Mouse (Mus musculus) forebrain, embryonic 15.5 days (tissue): ENCODE measurements around the gene Tnfrsf13c. TPM values are rescaled to one million over a fixed set of nuclear protein-coding genes. Genes with fewer than 3 reads are reported as not detected.
"Not testable (repeated sequence)": the region's sequence is repeated elsewhere in the genome, so short reads cannot be mapped to it uniquely, and the experiment has no call there.

Experiments used
- ATAC-seq: fragments of 200-750 bp; cut with Nextera tagmentation; replicated peaks from 2 replicates; pipeline ENCODE4 v1.8.0; 2017; ENCODE audit warnings: mild to moderate bottlenecking, moderate TSS enrichment, moderate library complexity
- H3K27ac ChIP-seq: fragments of 300-500 bp; sonication (generic); replicated peaks from 2 replicates; pipeline ENCODE4 v1.5.1; 2015; ENCODE audit warnings: mild to moderate bottlenecking, inconsistent platforms
- H3K27me3 ChIP-seq: fragments of 300-500 bp; sonication (generic); 2 replicates; pipeline ENCODE4 v1.6.1; 2015; ENCODE audit warnings: inconsistent platforms
- H3K36me3 ChIP-seq: fragments of 300-500 bp; sonication (generic); 2 replicates; pipeline ENCODE4 v1.6.1; 2015; ENCODE audit warnings: mild to moderate bottlenecking, inconsistent platforms
- H3K4me1 ChIP-seq: fragments of 300-500 bp; sonication (generic); 2 replicates; pipeline ENCODE4 v1.6.1; 2015; ENCODE audit warnings: inconsistent platforms
- H3K4me2 ChIP-seq: fragments of 300-500 bp; sonication (generic); replicated peaks from 2 replicates; pipeline ENCODE4 v1.6.1; 2015; ENCODE audit warnings: mild to moderate bottlenecking, inconsistent platforms
- H3K4me3 ChIP-seq: fragments of 300-500 bp; sonication (generic); 2 replicates; pipeline ENCODE4 v1.5.1; 2015; ENCODE audit warnings: mild to moderate bottlenecking, inconsistent platforms
- H3K9ac ChIP-seq: fragments of 300-500 bp; sonication (generic); replicated peaks from 2 replicates; pipeline ENCODE4 v1.6.1; 2015; ENCODE audit warnings: mild to moderate bottlenecking, inconsistent platforms
- H3K9me3 ChIP-seq: fragments of 300-500 bp; sonication (generic); 2 replicates; pipeline ENCODE4 v1.6.1; 2016; ENCODE audit warnings: inconsistent platforms
- WGBS: fragments of 180-500 bp; shearing (Covaris S2); methylation state at CpG from one replicate; pipeline ENCODE4 v1.1.7; 2015; ENCODE audit warnings: mixed read lengths; 5-methylcytosine and 5-hydroxymethylcytosine counted together
- polyA plus RNA-seq: library from polyadenylated mRNA; unstranded; fragments of >200 nt; fragmentation: Nextera tagmentation; extraction: Ambion mirVana; gene quantifications from 2 replicates; pipeline ENCODE4 v1.2.1, GENCODE M21; 2015

The Tnfrsf13c gene
- polyA plus RNA-seq, 1 experiment from 2014 or later: 0.11 TPM

GRCm38 (mm10) chr15:82247131-82247776 is 23.1 kb upstream of the Tnfrsf13c start:
- no peaks in the 10 kb centered on the region for H3K36me3 ChIP-seq
- 83% methylated on average over 3 of the region's 3 CpGs for WGBS
- H3K9me3 ChIP-seq: peaks cover 4% of the 10 kb centered on the region; the same call in 1 of the 2 replicates
- no peaks in the 10 kb centered on the region for H3K27me3 ChIP-seq
- H3K4me1 ChIP-seq: peaks cover 9% of the 10 kb centered on the region
- no peak overlapping the region for H3K4me2 ChIP-seq
- H3K9ac ChIP-seq: no peak overlapping the region
- H3K27ac ChIP-seq: no peak overlapping the region
- no peak for ATAC-seq
- H3K4me3 ChIP-seq: no peak overlapping the region

DNA sequence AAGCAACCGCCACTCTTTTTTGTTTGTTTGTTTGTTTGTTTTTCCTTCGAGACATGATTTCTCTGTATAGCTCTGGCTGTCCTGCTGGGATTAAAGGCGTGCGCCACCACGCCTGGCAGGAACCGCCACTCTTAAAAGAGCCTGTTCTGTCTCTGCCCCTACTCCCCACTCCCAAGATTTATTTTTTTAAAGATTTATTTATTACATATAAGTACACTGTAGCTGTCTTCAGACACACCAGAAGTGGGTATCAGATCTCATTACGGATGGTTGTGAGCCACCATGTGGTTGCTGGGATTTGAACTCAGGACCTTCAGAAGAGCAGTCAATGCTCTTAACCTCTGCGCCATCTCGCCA is 20.6 kb upstream of the Tnfrsf13c start:
- not testable (repeated sequence) for H3K27me3 ChIP-seq, H3K9me3 ChIP-seq, ATAC-seq, H3K36me3 ChIP-seq, H3K4me1 ChIP-seq
- WGBS: 22% methylated on average over 9 of the region's 9 CpGs
- Histone ChIP-seq H3K27ac (peak overlapping the region; percentile 87), H3K4me3 (peak overlapping the region; percentile 86), H3K4me2 (peak overlapping the region; percentile 68), H3K9ac (peak overlapping the region; percentile 52)

- peak within 1 kb of the TSS; percentile 86 for H3K4me3 ChIP-seq
- no peaks in the 10 kb centered on the region for H3K9me3 ChIP-seq
- H3K4me2 ChIP-seq: peak within 1 kb of the TSS; percentile 68
- H3K36me3 ChIP-seq: no peaks in the 10 kb centered on the region
- under 1% methylated on average over 65 of the region's 65 CpGs for WGBS
- no peaks in the 10 kb centered on the region for H3K27me3 ChIP-seq
- peak within 1 kb of the TSS; percentile 61 for H3K9ac ChIP-seq
- peaks cover 9% of the 10 kb centered on the region for H3K4me1 ChIP-seq
- peak within 1 kb of the TSS; percentile 87 for H3K27ac ChIP-seq
- ATAC-seq: peak; percentile 99
Measured at GRCm38 (mm10) chr15:82244115-82244804, 20.1 kb upstream of the Tnfrsf13c start, which contains the start of gene Cenpm. TSS of gene Cenpm (minus strand) at chr15:82244748.

DNA sequence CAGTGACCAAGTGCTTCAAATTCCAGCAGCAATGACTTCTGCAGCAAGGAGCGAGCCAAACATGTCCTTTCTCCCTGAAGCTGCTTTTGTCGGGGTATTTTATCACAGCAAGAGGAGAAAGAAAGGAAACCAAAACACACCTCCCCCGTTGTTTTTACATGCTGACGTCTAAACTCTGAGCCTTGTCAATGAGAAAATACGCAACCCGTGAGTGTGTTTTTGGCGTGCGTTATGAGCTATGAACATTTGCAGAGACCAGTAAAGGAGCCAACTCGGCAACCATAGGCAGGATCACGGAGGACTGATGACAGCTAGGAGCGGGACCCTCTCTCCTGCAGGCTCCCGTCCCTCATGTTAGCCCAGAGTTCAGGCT is 19.6 kb upstream of the Tnfrsf13c start:
- H3K36me3 ChIP-seq: no peaks in the 10 kb centered on the region
- H3K27me3 ChIP-seq: no peaks in the 10 kb centered on the region
- peak overlapping the region; percentile 43 for H3K27ac ChIP-seq
- H3K4me2 ChIP-seq: peak overlapping the region; percentile 68
- H3K4me1 ChIP-seq: peaks cover 9% of the 10 kb centered on the region
- H3K4me3 ChIP-seq: peak overlapping the region; percentile 86
- ATAC-seq: no peak
- no peaks in the 10 kb centered on the region for H3K9me3 ChIP-seq
- 4% methylated on average over 12 of the region's 12 CpGs for WGBS
- peak overlapping the region; percentile 61 for H3K9ac ChIP-seq

- peak overlapping the region; percentile 68 for H3K4me2 ChIP-seq
- H3K27me3 ChIP-seq: no peaks in the 10 kb centered on the region
- H3K9me3 ChIP-seq: no peaks in the 10 kb centered on the region
- peak overlapping the region; percentile 61 for H3K9ac ChIP-seq
- 71% methylated on average over 3 of the region's 3 CpGs for WGBS
- H3K36me3 ChIP-seq: no peaks in the 10 kb centered on the region
- H3K27ac ChIP-seq: no peak overlapping the region
- H3K4me1 ChIP-seq: peaks cover 9% of the 10 kb centered on the region
- H3K4me3 ChIP-seq: peak overlapping the region; percentile 86
- no peak for ATAC-seq
Measured at GRCm38 (mm10) chr15:82243311-82243710, 19.1 kb upstream of the Tnfrsf13c start.

DNA sequence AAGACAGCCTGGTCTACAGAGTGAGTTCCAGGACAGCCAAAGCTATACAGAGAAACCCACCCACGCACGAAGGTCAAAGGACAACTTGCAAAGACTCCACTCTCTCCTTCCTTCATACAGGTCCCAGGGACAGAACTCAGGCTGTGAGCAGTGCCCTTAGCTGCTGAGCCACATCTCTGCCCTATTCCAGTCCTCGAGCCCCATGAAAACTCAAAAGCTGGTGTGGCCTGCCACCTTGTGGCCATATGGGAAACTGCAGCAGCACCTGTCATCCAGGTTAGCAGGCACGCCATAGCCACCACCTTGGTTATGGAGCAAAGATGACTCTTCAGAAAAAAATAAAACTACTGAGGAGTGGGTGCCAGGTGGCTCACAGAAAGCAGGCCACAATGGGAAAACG is 12.4 kb upstream of the Tnfrsf13c start:
- H3K4me2 ChIP-seq: no peak overlapping the region
- ATAC-seq: peak; percentile 78
- no peaks in the 10 kb centered on the region for H3K9me3 ChIP-seq
- no peaks in the 10 kb centered on the region for H3K27me3 ChIP-seq
- no peak overlapping the region for H3K9ac ChIP-seq
- no peak overlapping the region for H3K27ac ChIP-seq
- H3K4me3 ChIP-seq: no peak overlapping the region
- peaks cover 9% of the 10 kb centered on the region for H3K4me1 ChIP-seq
- WGBS: 23% methylated on average over 5 of the region's 5 CpGs
- no peaks in the 10 kb centered on the region for H3K36me3 ChIP-seq

DNA sequence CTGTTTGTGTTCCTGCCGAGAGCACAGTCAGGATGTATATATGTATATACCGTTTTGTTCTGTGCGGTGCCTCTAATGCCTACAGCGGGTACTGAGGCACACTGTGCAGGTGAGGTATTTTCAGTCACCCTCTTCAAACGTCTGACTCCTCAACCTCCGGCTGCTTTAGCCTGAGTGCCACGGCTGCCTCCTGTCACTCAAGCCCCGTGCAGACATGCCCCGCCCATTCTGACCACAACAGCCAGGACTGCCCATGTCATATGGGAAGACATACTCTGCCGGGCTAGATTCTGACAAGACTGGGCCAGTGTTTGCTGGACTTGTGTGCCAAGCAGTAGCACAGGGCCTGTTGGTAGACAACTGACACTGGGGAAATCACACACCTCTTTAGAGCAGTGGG is 11.5 kb upstream of the Tnfrsf13c start:
- no peak overlapping the region for H3K4me2 ChIP-seq
- 71% methylated on average over 10 of the region's 10 CpGs for WGBS
- no peak overlapping the region for H3K27ac ChIP-seq
- ATAC-seq: no peak
- no peak overlapping the region for H3K9ac ChIP-seq
- no peaks in the 10 kb centered on the region for H3K27me3 ChIP-seq
- no peak overlapping the region for H3K4me3 ChIP-seq
- peaks cover 11% of the 10 kb centered on the region for H3K4me1 ChIP-seq
- no peaks in the 10 kb centered on the region for H3K9me3 ChIP-seq
- no peaks in the 10 kb centered on the region for H3K36me3 ChIP-seq

GRCm38 (mm10) chr15:82232651-82233050 is 8.5 kb upstream of the Tnfrsf13c start:
- no peaks in the 10 kb centered on the region for H3K36me3 ChIP-seq
- peaks cover 11% of the 10 kb centered on the region for H3K4me1 ChIP-seq
- no peak overlapping the region for H3K4me2 ChIP-seq
- H3K9me3 ChIP-seq: no peaks in the 10 kb centered on the region
- H3K27me3 ChIP-seq: no peaks in the 10 kb centered on the region
- no peak overlapping the region for H3K27ac ChIP-seq
- H3K9ac ChIP-seq: no peak overlapping the region
- no peak overlapping the region for H3K4me3 ChIP-seq
- no peak for ATAC-seq
- WGBS: 74% methylated on average over 4 of the region's 4 CpGs

GRCm38 (mm10) chr15:82231591-82232378 is 7.6 kb upstream of the Tnfrsf13c start:
- no peaks in the 10 kb centered on the region for H3K27me3 ChIP-seq
- H3K36me3 ChIP-seq: no peaks in the 10 kb centered on the region
- H3K9me3 ChIP-seq: no peaks in the 10 kb centered on the region
- H3K4me3 ChIP-seq: no peak overlapping the region
- ATAC-seq: no peak
- H3K4me2 ChIP-seq: no peak overlapping the region
- H3K4me1 ChIP-seq: peaks cover 11% of the 10 kb centered on the region
- 47% methylated on average over 11 of the region's 11 CpGs for WGBS
- no peak overlapping the region for H3K9ac ChIP-seq
- H3K27ac ChIP-seq: peak overlapping the region; percentile 23; the same call in 1 of the 2 replicates

GRCm38 (mm10) chr15:82231100-82231499 is 6.9 kb upstream of the Tnfrsf13c start:
- WGBS: 81% methylated on average over 4 of the region's 4 CpGs
- Histone ChIP-seq H3K4me1 (peaks cover 11% of the 10 kb centered on the region), H3K4me3 (no peak overlapping the region), H3K27me3 (no peaks in the 10 kb centered on the region), H3K9ac (no peak overlapping the region), H3K9me3 (no peaks in the 10 kb centered on the region), H3K27ac (no peak overlapping the region), H3K36me3 (no peaks in the 10 kb centered on the region), H3K4me2 (no peak overlapping the region)
- peak; percentile 57; the same call in 1 of the 2 replicates for ATAC-seq

DNA sequence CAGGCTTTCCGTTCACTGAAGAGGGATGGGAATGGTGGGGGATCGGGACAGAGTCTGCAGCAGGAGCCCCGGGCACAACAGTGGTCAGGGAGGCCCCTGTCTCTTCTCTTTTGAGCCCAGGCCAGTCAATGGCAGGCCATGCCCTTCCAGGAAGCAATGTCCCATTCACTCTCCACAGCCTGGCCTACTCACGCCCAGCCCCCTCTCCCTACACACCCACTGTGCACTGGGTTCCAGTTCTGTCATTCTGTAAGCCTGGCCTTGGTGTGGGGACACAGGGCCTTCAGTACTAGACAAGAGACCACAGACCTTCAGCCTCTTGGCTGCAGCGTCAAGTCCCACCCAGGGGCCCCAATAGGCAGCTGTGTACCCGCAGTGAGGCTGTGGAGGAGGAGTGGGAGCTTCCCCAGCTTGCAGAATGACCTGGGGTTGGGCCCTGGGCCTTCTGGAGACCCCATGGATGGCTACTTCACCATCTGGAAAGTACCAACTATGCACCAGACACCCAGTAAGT is 6.0 kb upstream of the Tnfrsf13c start:
- Histone ChIP-seq H3K4me3 (no peak overlapping the region), H3K27me3 (no peaks in the 10 kb centered on the region), H3K9me3 (no peaks in the 10 kb centered on the region), H3K36me3 (no peaks in the 10 kb centered on the region), H3K4me1 (peaks cover 11% of the 10 kb centered on the region), H3K9ac (no peak overlapping the region), H3K27ac (no peak overlapping the region), H3K4me2 (no peak overlapping the region)
- 67% methylated on average over 6 of the region's 6 CpGs for WGBS
- no peak for ATAC-seq

- Histone ChIP-seq H3K4me3 (no peak overlapping the region), H3K9ac (no peak overlapping the region), H3K9me3 (no peaks in the 10 kb centered on the region), H3K4me2 (no peak overlapping the region), H3K27ac (no peak overlapping the region), H3K36me3 (no peaks in the 10 kb centered on the region), H3K4me1 (peaks cover 11% of the 10 kb centered on the region), H3K27me3 (no peaks in the 10 kb centered on the region)
- no peak for ATAC-seq
- WGBS: 35% methylated on average over 11 of the region's 11 CpGs
Measured at GRCm38 (mm10) chr15:82229542-82230045, 5.4 kb upstream of the Tnfrsf13c start.
